Mouse (Mus musculus) layer of hippocampus, postnatal 10 days (tissue): Measurements from ENCODE around the gene Aff3. TPM values are rescaled to one million over a fixed set of nuclear protein-coding genes. Genes with fewer than 3 reads are reported as not detected.

ENCODE experiments used
- DNase-seq, 2 experiments: peaks; one replicate each; pipeline ENCODE4 v3.0.0; 2021; ENCODE audit warnings: low spot score in 2 of 2
- total RNA-seq, 2 experiments: library from RNA; stranded (reverse); gene quantifications; 2 replicates each; pipeline ENCODE4 v1.2.3; 2021

The Aff3 gene
- total RNA-seq, 2 experiments from 2014 or later: 98.4 to 103 TPM

DNA sequence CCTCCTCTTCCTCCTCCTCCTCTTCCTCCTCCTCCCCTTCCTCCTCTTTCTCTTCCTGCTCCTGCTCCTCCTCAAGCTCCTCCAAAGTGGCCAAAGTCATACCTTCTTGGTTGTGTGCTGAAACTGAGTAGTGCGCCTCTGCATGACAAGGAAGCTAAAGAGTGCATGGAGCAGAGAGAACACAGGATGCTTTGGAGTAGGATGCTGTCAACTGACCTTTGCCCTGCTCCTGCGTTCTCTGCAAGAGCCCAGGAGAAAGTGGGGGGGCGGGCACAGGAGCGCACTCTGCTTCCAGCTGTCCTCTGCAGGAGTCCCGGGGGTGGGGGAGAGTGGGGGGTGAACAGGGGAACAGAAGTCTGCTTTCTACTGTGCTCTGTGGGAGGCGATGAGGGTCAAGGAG, 167.2 kb downstream of the Aff3 start:
- no peak for DNase-seq

DNA sequence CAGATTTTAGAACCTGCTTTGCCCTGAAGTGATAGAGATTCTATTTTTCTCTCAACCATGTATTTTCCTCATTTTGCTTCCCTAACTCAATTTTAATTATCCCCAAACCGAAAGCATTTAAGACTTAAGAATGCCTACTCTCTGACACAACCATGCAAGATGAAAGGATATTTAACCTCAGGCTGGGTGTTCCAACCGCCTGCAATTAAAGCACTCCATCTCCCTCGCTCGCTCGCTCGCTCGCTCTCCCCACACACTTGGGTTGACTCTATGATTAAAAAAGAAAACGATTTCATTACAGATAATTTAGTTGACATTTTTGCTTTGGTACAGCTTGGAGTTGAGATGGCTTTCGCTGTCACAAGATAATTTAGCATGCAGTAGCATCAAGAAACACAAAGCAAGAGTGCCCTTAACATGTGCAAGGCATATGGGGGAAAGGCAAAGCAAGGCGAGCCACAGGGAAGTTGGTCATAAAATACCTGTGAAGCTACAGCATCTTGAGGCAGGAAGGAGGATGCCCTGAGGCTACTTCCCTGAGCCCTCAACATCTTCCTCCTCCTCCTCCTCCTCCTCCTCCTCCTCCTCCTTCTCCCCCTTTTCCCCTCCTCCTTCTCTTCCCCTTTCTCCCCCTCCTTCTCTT, 167.7 kb downstream of the Aff3 start:
- no peak for DNase-seq

DNA sequence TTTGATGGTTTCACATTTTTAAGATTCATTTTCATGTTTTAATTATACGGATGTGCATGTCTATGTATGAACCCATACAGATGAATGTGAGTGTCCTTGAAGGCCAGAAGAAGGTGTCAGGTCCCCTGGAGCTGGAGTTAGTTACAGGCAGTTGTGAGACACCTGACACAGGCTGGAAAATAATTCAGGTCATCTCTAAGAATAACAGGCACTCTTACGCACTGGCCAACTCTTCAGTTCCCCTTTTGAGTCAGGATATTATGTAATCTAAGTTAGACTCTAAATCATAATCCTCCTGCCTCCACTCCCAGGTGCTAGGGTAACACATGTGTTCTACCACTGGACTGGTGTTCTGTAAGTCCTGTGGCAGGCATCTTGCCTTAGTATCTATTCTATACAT, 169.5 kb downstream of the Aff3 start:
- DNase-seq: no peak

DNA sequence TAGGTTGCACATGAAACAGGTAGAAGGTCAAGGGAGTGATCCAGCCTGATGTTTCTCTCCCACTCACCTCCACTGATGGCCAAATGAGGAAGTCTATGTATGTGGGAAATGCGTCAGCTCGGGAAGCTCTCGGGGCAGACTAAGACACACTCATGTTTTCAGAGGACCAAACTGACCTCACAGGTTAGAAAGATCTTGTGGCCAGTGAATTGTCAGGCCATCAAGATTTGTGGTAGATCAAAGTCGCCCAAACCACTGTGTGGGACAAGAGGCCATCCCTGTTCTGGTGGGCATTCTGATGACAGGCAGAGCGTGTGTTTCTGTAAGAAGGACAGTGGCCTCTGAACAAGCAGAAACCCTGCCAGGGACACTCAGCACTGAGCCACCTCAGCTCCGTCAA, 175.0 kb downstream of the Aff3 start:
- DNase-seq: no peak

DNA sequence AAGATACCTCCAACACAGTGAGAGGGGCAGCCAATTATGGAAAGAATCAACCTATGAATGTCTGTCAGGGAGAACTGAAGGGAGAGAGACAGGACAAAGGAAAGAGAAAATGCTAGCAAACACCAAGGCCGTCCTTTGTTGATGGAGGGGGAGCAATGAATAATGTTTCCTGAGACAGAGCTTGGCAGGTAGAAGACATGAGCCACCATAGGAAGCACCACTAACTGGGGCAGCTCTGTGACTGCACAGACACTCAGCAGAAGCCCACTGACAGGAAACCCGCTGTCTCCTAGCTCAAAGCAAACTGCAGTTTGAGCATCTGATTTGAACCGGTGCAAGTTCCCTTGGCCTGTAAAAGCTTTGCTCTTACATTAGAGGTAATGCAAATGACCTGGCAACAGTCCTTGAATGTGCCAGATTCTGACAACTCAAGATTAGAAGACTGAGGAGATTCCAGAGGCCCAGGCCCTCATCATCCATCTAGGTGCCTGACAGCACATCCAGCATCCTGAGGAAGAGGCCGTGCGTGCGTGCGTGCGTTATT, 176.0 kb downstream of the Aff3 start:
- no peak for DNase-seq

DNA sequence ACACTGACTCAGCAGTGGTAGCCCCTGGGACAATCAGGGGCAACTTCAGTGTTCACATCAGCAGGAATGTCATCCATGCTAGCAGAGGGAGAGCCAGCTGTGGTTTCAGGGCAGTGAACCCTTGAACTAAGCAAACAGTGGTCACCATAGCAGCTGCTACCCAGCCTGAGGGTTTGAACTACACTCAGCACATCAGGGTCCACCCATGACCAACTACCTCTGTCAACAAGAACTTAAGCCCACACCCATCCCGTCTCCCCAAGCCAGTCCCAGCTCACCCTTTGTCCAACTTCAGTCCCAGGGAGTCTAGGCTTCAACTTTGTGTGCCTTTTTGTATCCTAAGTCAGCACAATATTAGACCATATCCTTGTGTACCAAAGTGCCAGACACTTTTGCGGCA, 176.9 kb downstream of the Aff3 start:
- DNase-seq: no peak

DNA sequence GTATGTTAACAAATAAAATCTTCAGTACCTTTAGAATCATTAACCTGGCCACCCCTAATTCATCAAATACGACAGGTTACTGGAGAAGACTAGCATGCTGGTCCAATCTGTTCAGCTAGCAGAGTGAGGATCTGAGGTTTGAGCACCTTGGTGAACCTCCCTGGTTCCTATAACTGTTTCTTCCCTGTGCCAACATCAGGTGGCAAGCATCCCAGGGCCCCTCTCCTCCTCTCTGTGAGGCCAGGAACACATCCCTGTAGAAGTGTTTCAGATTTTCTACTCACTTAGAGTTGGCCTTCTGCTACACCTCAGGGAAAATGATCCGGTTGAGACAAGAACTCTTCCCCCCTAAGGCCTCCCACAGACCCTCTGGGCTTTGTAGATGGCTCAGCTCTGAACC, 181.6 kb downstream of the Aff3 start:
- DNase-seq: no peak

DNA sequence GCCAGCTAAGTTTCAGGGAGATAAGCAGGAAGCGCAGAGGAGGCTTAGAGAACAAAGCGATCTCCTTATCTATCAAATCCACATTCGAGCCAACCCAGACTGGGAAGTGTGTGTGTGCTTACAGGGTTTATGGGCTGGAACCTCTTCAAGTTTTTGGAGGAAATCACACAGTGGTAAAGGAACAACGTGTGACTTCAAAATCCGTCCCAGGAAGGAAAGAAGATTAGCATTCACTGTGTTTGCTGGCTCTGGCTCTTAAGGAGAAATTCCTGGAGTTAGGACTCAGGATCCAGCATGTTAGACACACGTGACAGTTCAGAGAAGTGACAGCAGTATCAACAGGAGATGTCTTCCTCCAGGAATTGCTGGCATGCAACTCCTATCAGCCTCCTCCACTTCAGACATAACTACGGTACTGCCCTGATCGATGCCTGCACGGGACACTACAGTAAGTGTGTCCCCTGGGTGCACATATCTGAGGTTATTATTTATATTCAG, 186.5 kb downstream of the Aff3 start:
- no peak for DNase-seq

DNA sequence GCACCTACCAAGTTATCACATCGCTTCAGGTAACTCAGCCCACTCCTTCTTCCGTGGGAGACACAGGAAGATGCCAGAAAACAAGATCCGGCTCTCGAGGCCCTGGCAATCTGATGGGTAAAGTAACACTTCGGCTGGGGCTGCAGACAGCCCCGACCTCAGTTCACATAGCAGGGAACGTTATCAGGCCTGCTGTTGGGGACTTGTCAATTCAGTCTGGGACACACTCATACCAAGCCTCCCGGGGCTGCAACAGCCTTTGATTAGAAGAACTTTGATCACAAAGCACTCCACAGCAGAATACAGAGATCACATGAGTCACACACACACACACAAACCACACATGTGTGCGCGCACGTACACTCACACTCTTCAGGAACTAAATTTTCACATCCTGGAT, 193.9 kb downstream of the Aff3 start:
- DNase-seq: no peak

DNA sequence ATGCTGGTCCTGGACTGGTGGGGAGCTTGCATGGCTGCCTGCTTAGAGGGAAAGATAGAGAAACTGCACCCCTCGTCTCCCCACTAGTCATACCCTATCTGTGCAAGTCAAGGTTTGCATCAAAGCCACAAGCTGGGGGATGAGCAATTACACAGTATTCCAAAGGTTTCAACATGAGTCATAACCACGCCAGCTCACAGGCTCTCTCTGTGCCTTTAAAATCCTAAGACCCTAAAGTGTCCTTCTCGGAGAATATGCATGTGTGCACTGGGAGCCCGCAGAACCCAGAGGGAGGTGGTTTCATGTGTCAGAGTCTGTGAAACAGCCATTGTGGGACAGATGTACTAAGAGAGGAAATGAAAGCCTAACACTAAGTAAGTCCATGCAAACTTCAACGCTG, 194.6 kb downstream of the Aff3 start:
- DNase-seq: no peak

DNA sequence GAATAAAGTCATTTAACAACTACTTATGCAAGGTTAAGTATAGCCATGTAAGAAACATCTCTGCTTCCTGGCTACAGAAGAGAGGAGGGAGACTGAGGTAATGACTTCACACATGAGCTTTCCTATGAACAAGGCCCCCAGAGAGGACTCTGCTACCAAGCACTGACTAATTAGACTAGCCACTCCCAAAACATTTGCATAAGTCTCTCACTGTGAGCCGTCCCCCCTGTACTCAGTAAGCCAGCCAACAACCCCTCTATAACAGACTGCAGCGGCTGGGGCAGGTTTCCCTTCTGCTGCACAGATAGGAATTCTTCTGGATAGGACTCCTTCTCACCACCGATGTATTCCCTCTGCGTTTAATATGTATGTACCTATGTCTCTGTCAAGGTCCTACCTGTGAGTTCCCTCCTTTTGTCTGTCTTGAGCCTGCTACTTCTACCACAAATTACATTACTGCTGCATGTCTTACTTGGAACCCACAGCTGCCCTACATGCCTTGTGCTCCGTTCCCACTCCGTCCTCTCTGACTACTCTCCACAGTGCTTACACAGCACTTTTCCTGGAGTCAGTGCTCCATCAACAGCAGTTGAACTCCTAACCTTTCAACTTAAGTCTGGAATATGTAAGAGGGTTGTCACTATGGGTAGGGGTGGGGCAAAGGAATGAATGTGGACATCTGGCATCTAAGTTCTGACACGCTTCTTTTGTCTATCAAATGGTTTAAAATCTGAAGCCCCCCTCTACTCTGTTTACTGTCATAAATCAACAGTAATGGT, 197.3 kb downstream of the Aff3 start:
- DNase-seq: no peak

DNA sequence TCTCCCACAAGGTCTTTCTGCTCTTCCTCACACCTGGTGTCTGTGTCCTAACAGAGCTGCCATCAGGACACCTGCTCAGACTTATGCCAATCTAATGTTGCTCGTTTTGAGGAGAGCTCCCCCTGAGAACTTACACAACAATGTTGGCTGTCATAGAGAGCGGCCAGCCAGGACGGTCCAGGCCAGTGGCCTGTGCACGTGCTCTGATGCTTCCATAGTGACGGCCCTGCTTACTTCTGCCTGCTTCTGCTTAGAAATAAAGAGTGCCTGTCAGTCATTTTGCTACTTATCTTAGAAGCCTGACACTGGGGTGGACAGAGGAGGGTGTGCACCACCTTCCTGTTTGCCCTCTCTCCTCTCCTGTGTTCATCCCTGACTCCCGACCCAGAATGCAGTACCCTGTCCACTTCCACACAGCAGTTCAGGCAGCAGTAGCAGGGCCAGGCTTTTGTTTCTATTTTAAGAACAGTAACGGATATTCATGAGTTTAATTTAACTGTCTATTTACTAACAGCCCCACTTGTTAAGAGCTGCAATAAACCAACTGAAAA, 208.0 kb downstream of the Aff3 start:
- no peak for DNase-seq

DNA sequence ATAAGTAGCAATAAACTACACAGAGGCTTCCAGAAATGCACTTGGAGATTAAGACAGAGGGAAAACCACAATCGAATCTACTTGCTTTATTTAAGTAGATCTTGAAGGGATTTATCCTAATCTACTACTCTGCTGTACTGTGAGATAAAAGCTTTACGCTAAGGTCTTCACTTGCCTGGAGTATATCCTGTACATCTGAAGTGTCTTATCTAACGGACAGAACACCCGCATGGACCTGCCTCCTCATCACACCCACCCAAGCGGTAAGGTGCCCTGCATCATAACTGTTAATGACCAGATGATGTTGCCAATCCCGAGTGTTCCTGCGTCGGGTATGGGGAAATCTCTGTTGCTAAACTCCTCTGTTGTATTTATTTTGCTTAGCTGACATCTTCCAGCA, 209.8 kb downstream of the Aff3 start:
- no peak for DNase-seq

DNA sequence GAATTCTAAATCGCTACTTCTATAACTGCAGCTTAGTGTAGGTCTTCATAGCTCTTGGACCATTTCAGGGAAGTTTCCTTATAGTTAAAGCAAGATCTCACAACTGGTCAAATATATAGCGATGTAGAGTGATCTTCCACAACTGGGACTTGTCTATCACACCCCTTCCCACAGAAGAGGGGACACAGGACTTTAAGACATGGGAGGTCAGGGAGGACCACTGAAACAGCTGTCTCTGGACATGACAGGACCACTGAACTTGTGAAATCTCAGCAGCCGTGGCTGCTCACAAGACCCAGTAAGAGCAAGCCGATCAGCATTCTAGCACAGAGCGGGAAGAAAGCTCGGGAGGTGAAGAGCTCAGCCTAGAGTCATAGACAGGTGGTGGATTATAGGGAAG, 213.4 kb downstream of the Aff3 start:
- DNase-seq: no peak

DNA sequence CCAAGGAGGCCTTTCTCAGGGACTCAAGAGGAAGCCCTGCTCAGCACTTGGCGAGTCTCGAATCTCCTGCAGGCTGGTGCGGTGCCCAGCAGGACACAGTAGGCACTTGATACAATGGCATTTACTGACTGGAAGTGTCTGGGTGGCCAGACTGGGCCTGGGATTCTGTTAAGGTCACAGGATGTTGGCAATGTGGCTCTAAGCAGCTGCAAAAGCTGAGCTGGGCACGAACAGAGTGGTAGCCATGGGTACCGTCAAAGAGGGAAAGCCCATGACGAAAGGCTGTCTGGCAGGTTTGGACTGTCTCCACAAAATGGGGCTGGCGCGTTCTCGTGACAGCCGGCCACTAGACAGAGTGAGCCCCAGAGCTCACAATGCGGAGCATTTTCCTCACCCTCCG, 214.1 kb downstream of the Aff3 start:
- DNase-seq: peak; percentile 79 to 84

DNA sequence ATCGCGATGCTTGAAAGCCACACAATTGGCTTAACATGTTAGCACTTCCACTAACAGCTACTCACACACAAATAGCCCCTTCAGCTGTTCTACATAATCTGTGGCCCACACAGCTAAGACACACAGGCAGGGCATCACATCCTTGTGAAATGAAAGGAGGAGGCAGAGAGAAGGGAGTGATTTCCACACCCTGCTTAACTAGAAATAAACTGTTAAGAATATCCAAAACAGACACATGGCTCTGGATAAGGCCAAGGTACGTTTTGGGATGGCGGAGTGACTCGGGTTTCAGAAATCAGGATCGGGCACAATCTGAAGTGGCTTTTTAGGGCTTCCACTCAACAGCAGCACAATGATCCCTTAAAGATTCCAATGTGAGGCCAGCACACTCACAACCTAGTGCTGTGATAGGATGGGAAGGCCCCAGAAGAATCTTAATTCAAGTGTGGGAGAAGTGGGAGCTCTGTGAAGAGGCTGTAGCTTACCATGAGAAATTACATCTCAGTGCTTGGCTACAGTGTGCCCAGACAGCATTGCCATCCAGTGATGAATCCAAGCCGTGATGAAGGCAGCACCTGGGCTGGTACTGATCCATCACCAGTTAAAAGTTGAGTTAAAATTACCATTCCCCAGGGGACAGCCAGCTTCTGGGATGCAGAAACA, 214.8 kb downstream of the Aff3 start:
- no peak for DNase-seq

DNA sequence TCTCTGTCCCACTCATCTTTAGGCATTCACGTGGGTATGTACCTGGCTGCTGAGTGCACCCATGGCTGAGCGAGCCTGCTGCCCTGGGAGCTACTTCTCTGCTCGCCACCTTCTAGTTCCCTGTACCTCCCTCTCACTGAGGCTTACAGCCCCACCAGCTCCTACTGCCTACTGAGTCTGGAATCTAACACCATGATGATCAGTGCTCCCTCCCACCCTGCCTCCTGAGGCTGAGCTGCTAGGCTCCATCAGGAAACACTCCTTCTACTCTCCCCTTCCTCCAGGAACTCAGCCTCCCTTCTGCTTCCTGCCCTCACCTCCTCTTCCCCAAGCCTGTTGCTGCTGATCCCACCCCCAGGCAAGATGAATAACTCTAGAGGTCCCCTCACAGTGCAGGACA, 215.9 kb downstream of the Aff3 start:
- no peak for DNase-seq

DNA sequence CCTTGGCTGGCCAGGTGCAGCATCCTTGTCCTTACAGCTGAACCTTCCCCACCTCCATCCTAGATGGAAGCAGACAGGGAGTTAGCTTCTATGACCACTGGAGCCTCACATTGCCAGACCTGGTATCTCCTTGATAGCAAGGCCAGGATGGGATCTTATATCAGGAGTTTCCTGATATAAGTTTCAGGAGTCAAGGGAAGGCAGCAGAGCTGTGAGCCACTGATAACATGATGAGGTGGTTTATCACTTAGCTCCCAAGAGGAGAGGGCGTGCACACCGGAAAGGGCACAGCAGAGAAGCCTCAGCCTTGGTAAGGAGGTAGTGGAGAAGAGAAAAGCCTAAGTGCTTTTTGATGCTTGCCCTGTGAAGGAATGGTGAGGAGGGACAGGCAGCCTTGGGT, 217.2 kb downstream of the Aff3 start:
- no peak for DNase-seq

DNA sequence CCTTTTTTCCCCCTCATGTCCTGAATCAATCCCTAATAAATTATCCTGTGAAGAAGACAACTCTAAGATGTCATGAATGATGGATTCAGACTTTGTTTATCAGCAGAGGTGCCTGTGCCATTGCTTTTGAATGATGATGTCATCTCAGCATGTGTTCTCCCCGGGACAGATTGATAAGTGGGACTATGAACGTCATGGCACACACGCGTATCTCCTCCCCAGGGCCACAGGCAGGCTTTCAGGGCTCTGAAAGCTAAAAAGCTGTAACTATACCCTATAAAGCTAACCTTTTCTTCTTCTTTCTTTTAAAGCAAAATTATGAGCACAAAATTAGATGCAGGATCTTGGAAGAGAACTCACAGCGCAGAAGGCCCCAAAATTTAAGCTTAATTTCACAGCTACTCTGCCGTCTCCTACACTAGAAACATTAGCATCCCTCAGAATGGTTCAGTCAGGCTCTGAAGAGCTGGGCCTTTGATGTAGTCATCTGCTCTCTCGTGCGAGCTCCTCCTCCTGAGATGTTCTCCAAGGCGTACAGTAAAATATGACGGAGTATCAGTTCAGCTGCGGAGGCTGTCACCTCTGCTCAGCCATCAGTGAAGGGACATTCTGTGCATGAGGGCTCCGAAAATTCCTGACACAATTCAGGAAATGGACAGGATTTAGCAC, 218.5 kb downstream of the Aff3 start:
- DNase-seq: no peak

DNA sequence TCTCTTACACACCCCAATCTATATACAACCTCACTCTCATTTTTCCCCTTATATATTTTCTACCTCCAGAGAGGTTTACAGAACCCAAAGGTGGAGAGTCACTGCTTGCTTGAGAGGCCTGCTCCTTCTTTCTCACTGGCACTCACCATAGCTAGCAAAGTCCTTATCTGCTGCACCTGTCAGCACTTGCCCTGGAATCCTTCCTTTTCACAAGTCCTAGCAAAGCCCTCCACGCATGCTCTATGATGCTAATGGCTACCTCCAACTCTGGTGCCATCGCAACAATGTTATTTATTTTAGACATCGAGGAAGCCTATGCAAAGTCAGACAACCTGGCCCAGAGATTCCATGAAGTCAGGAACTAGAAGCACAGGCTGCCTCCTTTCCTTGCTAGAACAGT, 221.9 kb downstream of the Aff3 start:
- no peak for DNase-seq

DNA sequence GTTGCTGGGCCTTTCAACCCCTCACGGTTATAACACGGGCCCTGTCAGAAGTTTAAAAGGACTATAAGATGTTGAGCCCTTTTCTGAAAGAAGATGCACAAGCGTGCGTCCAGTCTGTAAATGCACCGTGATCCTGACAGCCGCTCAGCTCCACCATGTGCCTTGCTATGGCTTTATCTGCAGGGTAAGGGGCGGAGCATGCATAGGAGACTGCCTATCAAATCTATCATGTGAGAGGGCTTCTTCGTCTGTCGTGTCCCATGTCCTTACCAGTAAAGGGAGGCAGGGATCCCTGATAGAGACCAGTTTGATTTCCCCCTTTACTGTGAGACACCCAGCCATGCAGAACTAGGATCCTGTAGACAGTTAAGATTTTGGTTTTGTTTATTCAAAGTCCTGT, 222.3 kb downstream of the Aff3 start:
- DNase-seq: no peak
